Mouse (Mus musculus) liver, embryonic 14.5 days (tissue): ENCODE data around the gene Runx2. TPM values are rescaled to one million over a fixed set of nuclear protein-coding genes. Genes with fewer than 3 reads are reported as not detected.

Experiments
- ATAC-seq: fragments of 200-750 bp; cut with Nextera tagmentation; 2 replicates; pipeline ENCODE4 v1.8.0; 2017; ENCODE audit warnings: moderate number of reproducible peaks, mild to moderate bottlenecking, moderate library complexity; ENCODE audit not compliant: insufficient read depth
- DNase-seq, 3 experiments: peaks; one replicate each; pipeline ENCODE4 v3.0.0-alpha.2; 2012 to 2013; ENCODE audit warnings: low read depth in 3 of 3, low spot score in 3 of 3
- H3K27ac ChIP-seq: fragments of 300-500 bp; sonication (generic); 2 replicates; pipeline ENCODE4 v1.5.1; 2014; ENCODE audit warnings: moderate library complexity, mild to moderate bottlenecking, control low read depth, inconsistent platforms
- H3K27me3 ChIP-seq: fragments of 300-500 bp; sonication (generic); 2 replicates; pipeline ENCODE4 v1.6.1; 2014; ENCODE audit warnings: mild to moderate bottlenecking, low read length, moderate library complexity; ENCODE audit not compliant: control insufficient read depth, insufficient read depth
- H3K36me3 ChIP-seq: fragments of 300-500 bp; sonication (generic); replicated peaks from 2 replicates; pipeline ENCODE4 v1.6.1; 2014; ENCODE audit warnings: low read depth; ENCODE audit not compliant: control insufficient read depth, insufficient read depth
- H3K4me1 ChIP-seq, 2 experiments: fragments of 200-500 bp in 1 of 2; fragments of 300-500 bp in 1 of 2; sonication (generic) in 1 of 2; replicated peaks; 2 replicates each; pipeline ENCODE4 v1.6.1; 2012 to 2014; ENCODE audit warnings: antibody characterized with exemption in 1 of 2, inconsistent platforms in 1 of 2, low read length in 1 of 2; ENCODE audit not compliant: control insufficient read depth in 2 of 2, insufficient read depth in 2 of 2
- H3K4me2 ChIP-seq: fragments of 300-500 bp; sonication (generic); 2 replicates; pipeline ENCODE4 v1.6.1; 2014; ENCODE audit warnings: low read depth, mild to moderate bottlenecking, control low read depth, moderate library complexity
- H3K4me3 ChIP-seq, 2 experiments: fragments of 200-500 bp in 1 of 2; fragments of 300-500 bp in 1 of 2; sonication (generic) in 1 of 2; 2 replicates each; pipeline ENCODE4 v1.5.1; 2012 to 2014; ENCODE audit warnings: low read depth in 2 of 2, low read length in 2 of 2, mild to moderate bottlenecking in 2 of 2, control low read depth in 1 of 2, inconsistent platforms in 1 of 2, moderate library complexity in 1 of 2; ENCODE audit not compliant: insufficient read depth in 1 of 2
- H3K9ac ChIP-seq: fragments of 300-500 bp; sonication (generic); replicated peaks from 2 replicates; pipeline ENCODE4 v1.6.1; 2014; ENCODE audit warnings: mild to moderate bottlenecking, control low read depth, moderate library complexity
- H3K9me3 ChIP-seq: fragments of 300-500 bp; sonication (generic); 2 replicates; pipeline ENCODE4 v1.6.1; 2016; ENCODE audit warnings: low read length, mixed read lengths; ENCODE audit not compliant: control insufficient read depth
- CTCF ChIP-seq: IDR thresholded peaks from 2 replicates; pipeline ENCODE4 v1.5.1; 2016; ENCODE audit warnings: antibody characterized with exemption, low read depth, control low read depth
- EP300 ChIP-seq: IDR thresholded peaks from 2 replicates; pipeline ENCODE4 v1.6.1; 2016; ENCODE audit warnings: antibody characterized with exemption, low read depth
- WGBS: fragments of 180-500 bp; shearing (Covaris S2); extraction: QIAGEN DNeasy Blood & Tissue Kit; methylation state at CpG from one replicate; pipeline ENCODE4 v1.1.7; 2014; ENCODE audit not compliant: insufficient replicate concordance; 5-methylcytosine and 5-hydroxymethylcytosine counted together
- polyA plus RNA-seq, 2 experiments: library from polyadenylated mRNA; depleted of rRNA in 1 of 2; stranded (reverse) in 1 of 2; unstranded in 1 of 2; fragments of >200 nt; fragmentation: Nextera tagmentation in 1 of 2; extraction: Ambion mirVana in 1 of 2; gene quantifications; 2 replicates each; pipeline versions ENCODE4 v1.2.1 to v1.2.3; 2012 to 2014

Runx2 gene
- polyA plus RNA-seq, 2 experiments: 0.58 to 0.65 TPM

DNA sequence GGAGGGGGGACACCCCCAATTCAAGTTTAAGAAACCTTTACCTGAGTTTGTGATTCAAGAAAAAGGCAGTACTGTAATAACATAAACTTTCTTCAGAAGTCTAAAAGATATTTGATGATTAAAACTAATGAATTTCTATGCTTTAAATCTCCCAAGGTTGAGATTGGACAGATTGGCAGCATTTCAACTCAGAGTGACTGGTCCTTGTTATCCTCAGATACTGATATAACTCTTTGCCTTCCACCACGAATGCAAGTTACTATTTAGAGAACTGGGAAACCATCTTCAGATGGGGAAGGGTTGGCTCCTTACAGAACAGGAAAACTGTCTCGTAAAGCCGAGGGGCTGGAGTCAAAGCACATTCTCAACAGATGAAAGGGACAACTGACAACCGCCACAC is 172.5 kb downstream of the Runx2 start:
- Histone ChIP-seq H3K9ac (no peak overlapping the region), H3K36me3 (no peaks in the 10 kb centered on the region), H3K27ac (no peak overlapping the region), H3K27me3 (no peaks in the 10 kb centered on the region), H3K4me3 (no peak overlapping the region), H3K4me2 (no peak overlapping the region), H3K9me3 (no peaks in the 10 kb centered on the region), H3K4me1 (no peaks in the 10 kb centered on the region; a peak in 2 of 4 replicates)
- no peak for DNase-seq
- ATAC-seq: no peak
- 50% methylated on average over 4 of the region's 4 CpGs for WGBS
- TF ChIP-seq EP300: no peak
- no peak for TF ChIP-seq CTCF

DNA sequence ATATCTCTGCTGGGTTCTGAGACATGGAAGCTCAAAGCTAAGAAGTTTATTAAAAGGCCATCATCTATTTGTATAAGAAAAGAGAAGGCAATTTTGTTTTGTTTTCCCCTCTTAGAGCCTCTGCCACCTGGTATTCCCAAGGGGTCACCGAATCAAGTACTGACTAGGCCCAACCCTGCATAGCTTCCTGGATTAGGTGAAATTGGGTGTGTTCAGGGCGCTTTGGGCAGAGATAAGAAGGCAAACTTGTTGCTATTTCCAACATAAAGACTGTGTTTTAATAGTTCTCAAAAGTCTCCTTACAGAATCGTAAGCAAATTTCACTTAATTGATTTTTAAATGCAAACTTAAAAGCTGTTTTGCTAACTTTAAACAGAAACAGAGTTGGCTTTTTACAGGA is 173.7 kb downstream of the Runx2 start:
- no peak overlapping the region for H3K4me2 ChIP-seq
- ATAC-seq (no peak), DNase-seq (no peak)
- WGBS: 26% methylated on average over 3 of the region's 3 CpGs
- TF ChIP-seq CTCF (no peak), EP300 (no peak)
- H3K36me3 ChIP-seq: no peaks in the 10 kb centered on the region
- H3K27me3 ChIP-seq: no peaks in the 10 kb centered on the region
- H3K9me3 ChIP-seq: no peaks in the 10 kb centered on the region
- H3K9ac ChIP-seq: no peak overlapping the region
- no peaks in the 10 kb centered on the region; a peak in 2 of 4 replicates for H3K4me1 ChIP-seq
- H3K27ac ChIP-seq: no peak overlapping the region
- H3K4me3 ChIP-seq: no peak overlapping the region

DNA sequence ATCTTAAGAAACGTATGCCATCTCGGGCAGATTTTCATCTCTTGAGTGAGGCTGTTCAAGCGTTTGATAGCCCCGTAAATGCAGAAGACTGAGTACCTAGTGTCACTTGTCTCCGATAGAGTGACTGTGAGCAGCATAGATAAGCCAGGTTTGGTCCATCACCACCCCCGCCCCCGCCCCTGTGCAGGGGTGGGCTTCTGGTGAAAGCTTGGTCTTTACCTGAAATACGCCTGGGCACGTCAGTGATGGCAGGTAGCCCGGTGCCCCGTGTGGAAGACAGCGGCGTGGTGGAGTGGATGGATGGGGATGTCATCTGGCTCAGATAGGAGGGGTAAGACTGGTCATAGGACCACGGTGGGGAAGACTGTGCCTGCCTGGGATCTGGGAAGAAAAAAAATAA is 175.2 kb downstream of the Runx2 start:
- no peak for ATAC-seq
- no peaks in the 10 kb centered on the region for H3K9me3 ChIP-seq

DNA sequence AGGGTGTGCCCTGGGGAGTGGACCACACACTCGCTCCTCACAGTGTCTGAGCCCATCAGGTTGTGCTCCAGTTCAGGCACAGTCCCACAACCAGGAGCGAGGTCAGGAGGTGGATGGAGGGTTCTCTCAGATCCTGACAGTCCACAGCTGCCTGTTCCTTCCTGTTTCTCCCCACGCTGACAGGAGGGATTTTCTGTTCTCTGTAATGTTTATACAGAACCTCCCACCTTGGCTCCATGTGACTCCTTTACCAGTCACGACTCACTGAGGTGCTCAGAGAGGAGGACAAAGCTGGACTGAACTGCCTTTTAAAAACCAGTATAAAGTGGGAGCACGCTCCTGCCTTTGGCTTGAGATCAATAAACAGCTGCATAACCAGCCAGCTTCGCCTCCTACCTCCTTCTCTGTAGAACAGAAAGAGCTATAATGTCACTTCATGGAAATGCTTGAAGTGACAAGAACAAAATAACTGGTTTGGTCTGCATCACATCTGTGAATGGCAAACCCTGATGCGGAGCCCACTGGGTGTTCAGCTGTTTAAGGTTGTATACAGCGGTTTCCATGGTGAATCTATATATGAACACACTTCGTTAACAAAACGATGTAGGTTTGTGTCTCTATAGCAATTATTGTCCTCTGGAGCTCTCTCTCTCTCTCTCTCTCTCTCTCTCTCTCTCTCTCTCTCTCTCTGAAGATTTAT is 177.3 kb downstream of the Runx2 start:
- Histone ChIP-seq H3K27ac (no peak overlapping the region), H3K4me1 (no peaks in the 10 kb centered on the region; a peak in 2 of 4 replicates), H3K36me3 (no peaks in the 10 kb centered on the region), H3K9me3 (no peaks in the 10 kb centered on the region), H3K4me3 (no peak overlapping the region), H3K9ac (no peak overlapping the region), H3K27me3 (no peaks in the 10 kb centered on the region), H3K4me2 (no peak overlapping the region)
- TF ChIP-seq EP300 (no peak), CTCF (no peak)
- 59% methylated on average over 10 of the region's 10 CpGs for WGBS
- no peak for DNase-seq
- ATAC-seq: no peak

More for the DNA sequence above, 175.2 kb downstream of the Runx2 start:
- H3K9ac ChIP-seq: no peak overlapping the region
- no peak overlapping the region for H3K27ac ChIP-seq
- no peaks in the 10 kb centered on the region for H3K27me3 ChIP-seq
- no peak for DNase-seq
- WGBS: 56% methylated on average over 14 of the region's 14 CpGs
- TF ChIP-seq EP300 (no peak), CTCF (no peak)
- H3K4me1 ChIP-seq: no peaks in the 10 kb centered on the region; a peak in 2 of 4 replicates
- H3K36me3 ChIP-seq: no peaks in the 10 kb centered on the region
- no peak overlapping the region for H3K4me2 ChIP-seq
- no peak overlapping the region for H3K4me3 ChIP-seq

DNA sequence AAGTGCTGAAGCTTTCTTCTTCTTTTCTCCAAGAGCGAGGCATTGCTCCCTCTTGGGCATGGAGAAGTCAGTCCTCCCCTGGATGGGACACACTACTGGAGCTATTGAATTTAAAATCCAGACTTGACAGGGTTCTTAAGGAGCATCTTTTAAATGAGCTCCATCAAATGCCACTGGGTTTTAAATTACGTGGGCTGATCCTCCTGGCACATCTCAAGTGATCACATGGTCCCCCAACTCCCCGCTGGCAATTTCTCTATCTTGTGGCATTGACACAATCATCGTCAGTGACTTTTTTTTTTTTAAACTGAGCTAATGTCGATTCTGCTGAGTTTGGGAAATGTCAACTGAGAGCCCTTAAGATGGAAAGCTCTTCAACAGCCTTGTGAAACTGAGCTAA is 180.1 kb downstream of the Runx2 start:
- ATAC-seq (no peak), DNase-seq (no peak)
- H3K27me3 ChIP-seq: no peaks in the 10 kb centered on the region
- H3K4me3 ChIP-seq: no peak overlapping the region
- WGBS: 56% methylated on average over 5 of the region's 5 CpGs
- no peaks in the 10 kb centered on the region for H3K36me3 ChIP-seq
- no peak overlapping the region for H3K27ac ChIP-seq
- TF ChIP-seq EP300 (no peak), CTCF (no peak)
- no peak overlapping the region for H3K4me2 ChIP-seq
- peaks cover 0 to 4% of the 10 kb centered on the region in 2 experiments; a peak in 2 of 4 replicates for H3K4me1 ChIP-seq
- no peaks in the 10 kb centered on the region for H3K9me3 ChIP-seq
- H3K9ac ChIP-seq: no peak overlapping the region
